Mouse (Mus musculus): Measurements from ENCODE around the gene Fsip2. TPM values are rescaled to one million over a fixed set of nuclear protein-coding genes. Genes with fewer than 3 reads are reported as not detected.

Fsip2 gene
- total RNA-seq (2014; rRNA removed; ENCODE audit: low replicate concordance) (not detected in 2 replicates), polyA plus RNA-seq (2015; fragmentation: Nextera tagmentation; extraction: Ambion mirVana) (not detected in 2 replicates)

DNA sequence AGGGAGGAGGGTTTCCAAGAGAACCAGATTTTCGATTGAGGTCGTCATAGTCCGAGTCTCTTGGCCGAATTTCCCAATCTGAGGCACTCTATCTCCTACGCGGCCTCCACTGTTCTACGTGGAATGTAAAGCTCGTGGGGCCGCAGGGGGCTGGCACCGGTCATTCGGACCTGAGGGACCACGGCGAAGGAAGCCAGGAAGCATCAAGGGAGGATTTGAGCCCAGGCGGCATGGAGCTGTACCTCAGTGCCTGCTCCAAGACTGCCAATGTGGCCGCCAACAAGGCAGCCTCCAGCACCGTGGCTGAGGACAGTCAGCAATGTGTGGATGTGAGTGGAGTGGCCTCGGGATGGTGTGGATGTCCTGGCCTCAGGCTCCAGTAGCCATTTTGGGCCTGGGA, at the start of gene Fsip2:
Gene Fsip2, plus strand, starts transcription at position 163 of the 400 bp plus-strand sequence.
- Histone ChIP-seq H3K36me3 (replicated peaks; ENCODE audit: control insufficient read depth, insufficient read depth, low read length) (no peaks in the 10 kb centered on the region), H3K9me3 (replicated peaks; ENCODE audit: control insufficient read depth, low read length) (no peaks in the 10 kb centered on the region), H3K4me3 (ENCODE audit: low read depth, low read length) (no peak within 1 kb of the TSS), H3K27me3 (ENCODE audit: control insufficient read depth, insufficient read depth, low read length) (no peaks in the 10 kb centered on the region), H3K9ac (replicated peaks; ENCODE audit: low read depth, low read length) (no peak within 1 kb of the TSS), H3K27ac (ENCODE audit: low read depth) (no peak within 1 kb of the TSS), H3K4me2 (ENCODE audit: low read depth, low read length) (no peak within 1 kb of the TSS), H3K4me1 (ENCODE audit: control insufficient read depth, insufficient read depth) (no peaks in the 10 kb centered on the region)
- 91% methylated on average over 17 of the region's 17 CpGs for WGBS
- TF ChIP-seq CTCF (IDR thresholded peaks at IDR 0.05; ENCODE audit: low read depth), result no peak
- TF ChIP-seq EP300 (IDR thresholded peaks at IDR 0.05; ENCODE audit: low read depth), result no peak
- no peak for DNase-seq (ENCODE audit: low spot score)
- ATAC-seq (ENCODE audit: insufficient read depth, low read depth), result no peak

DNA sequence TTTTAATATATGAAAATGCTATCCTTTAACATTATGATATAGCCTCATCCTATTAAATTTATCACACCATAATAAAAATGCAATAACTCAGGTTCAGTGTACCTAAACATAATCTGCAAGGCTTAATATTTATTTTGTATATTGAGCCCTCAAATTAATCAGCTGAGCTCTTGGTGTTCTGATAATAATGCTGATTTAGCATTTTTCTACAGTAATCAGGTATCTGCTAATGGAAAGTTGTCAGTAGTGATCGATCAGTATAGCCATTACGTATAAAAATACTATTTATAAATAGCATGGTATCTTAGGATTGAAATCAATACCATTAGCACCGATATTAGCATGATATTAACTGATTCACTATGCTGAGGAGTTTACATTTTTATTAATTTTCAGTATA, 20.0 kb downstream of the Fsip2 start:
- Histone ChIP-seq H3K9me3 (replicated peaks; ENCODE audit: control insufficient read depth, low read length) (no peaks in the 10 kb centered on the region), H3K36me3 (replicated peaks; ENCODE audit: control insufficient read depth, insufficient read depth, low read length) (no peaks in the 10 kb centered on the region), H3K4me2 (ENCODE audit: low read depth, low read length) (no peak overlapping the region), H3K9ac (replicated peaks; ENCODE audit: low read depth, low read length) (no peak overlapping the region), H3K4me3 (ENCODE audit: low read depth, low read length) (no peak overlapping the region), H3K4me1 (ENCODE audit: control insufficient read depth, insufficient read depth) (no peaks in the 10 kb centered on the region), H3K27me3 (ENCODE audit: control insufficient read depth, insufficient read depth, low read length) (no peaks in the 10 kb centered on the region), H3K27ac (ENCODE audit: low read depth) (no peak overlapping the region)
- no peak for TF ChIP-seq EP300 (IDR thresholded peaks at IDR 0.05; ENCODE audit: low read depth)
- TF ChIP-seq CTCF (IDR thresholded peaks at IDR 0.05; ENCODE audit: low read depth), result no peak
- 71% methylated on average over 3 of the region's 3 CpGs for WGBS
- ATAC-seq (ENCODE audit: insufficient read depth, low read depth), result no peak
- no peak for DNase-seq (ENCODE audit: low spot score)

DNA sequence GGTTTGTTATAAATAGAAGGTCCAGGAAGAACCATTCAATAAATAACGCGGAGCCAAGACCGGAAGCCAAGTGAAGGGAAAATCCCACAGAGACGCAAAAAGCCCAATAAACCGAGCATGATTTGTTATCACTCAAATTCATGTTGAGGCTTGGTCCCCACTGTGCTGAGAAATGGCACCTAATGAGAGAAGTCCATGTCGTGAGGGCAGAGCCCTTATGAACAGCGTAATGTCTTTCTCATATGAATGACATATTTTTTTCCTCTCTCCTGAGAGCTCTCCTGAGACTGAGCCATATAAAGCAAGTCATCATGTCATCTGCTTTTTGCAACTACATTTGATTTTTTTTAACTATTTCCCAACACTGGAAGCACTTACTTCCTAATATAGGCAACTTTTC, 82.4 kb downstream of the Fsip2 start:
- Histone ChIP-seq H3K4me2 (ENCODE audit: low read depth, low read length) (no peak overlapping the region), H3K36me3 (replicated peaks; ENCODE audit: control insufficient read depth, insufficient read depth, low read length) (no peaks in the 10 kb centered on the region), H3K9me3 (replicated peaks; ENCODE audit: control insufficient read depth, low read length) (no peaks in the 10 kb centered on the region), H3K4me3 (ENCODE audit: low read depth, low read length) (no peak overlapping the region), H3K27me3 (ENCODE audit: control insufficient read depth, insufficient read depth, low read length) (no peaks in the 10 kb centered on the region), H3K4me1 (ENCODE audit: control insufficient read depth, insufficient read depth) (no peaks in the 10 kb centered on the region), H3K27ac (ENCODE audit: low read depth) (no peak overlapping the region), H3K9ac (replicated peaks; ENCODE audit: low read depth, low read length) (no peak overlapping the region)
- 63% methylated on average over 7 of the region's 7 CpGs for WGBS
- TF ChIP-seq EP300 (IDR thresholded peaks at IDR 0.05; ENCODE audit: low read depth), result no peak
- TF ChIP-seq CTCF (IDR thresholded peaks at IDR 0.05; ENCODE audit: low read depth), result no peak
- no peak for ATAC-seq (ENCODE audit: insufficient read depth, low read depth)
- no peak for DNase-seq (ENCODE audit: low spot score)

DNA sequence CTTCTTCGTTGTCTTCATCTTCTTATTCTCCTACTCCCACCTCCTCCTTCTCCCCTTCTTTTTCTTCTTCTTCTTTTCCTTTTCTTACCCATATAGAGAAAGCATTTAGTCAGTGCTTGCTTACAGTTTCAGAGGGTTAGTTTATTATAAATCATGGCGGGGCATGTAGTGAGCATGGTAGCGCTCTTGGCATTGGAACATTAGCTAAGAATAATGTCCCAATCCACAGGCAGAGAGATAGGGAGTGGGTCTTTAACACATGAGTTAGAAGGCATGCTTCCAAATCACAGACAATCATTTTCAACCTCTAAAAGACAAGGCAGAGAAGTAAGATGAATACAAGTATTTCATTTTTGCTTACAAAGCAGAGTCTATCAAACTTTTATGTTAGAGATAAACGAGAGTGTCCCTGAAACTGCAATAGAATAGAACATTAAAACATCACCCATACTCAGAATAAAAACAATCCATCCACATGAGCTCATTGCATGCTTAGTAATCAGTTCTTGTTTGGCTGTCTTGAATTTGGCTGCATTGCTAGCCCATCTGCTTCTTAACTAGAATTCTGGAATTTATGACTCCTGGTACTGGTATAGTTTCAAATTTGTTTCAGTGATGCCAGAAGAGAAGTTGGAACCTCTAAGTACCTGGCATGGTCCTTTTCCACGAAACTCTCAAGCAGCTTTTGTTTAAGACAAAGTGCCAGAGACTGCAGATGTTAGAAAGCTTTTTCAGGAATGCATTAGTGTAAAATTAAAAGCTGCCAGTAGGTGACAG, 109.7 kb downstream of the Fsip2 start:
- 62% methylated on average over 5 of the region's 5 CpGs for WGBS
- H3K36me3 ChIP-seq (replicated peaks; ENCODE audit: control insufficient read depth, insufficient read depth, low read length), result no peaks in the 10 kb centered on the region
- TF ChIP-seq CTCF (IDR thresholded peaks at IDR 0.05; ENCODE audit: low read depth), result no peak
- TF ChIP-seq EP300 (IDR thresholded peaks at IDR 0.05; ENCODE audit: low read depth), result no peak
- H3K4me2 ChIP-seq (ENCODE audit: low read depth, low read length), result no peak overlapping the region
- no peaks in the 10 kb centered on the region for H3K4me1 ChIP-seq (ENCODE audit: control insufficient read depth, insufficient read depth)
- H3K27me3 ChIP-seq (ENCODE audit: control insufficient read depth, insufficient read depth, low read length), result no peaks in the 10 kb centered on the region
- no peak overlapping the region for H3K4me3 ChIP-seq (ENCODE audit: low read depth, low read length)
- H3K9ac ChIP-seq (replicated peaks; ENCODE audit: low read depth, low read length), result no peak overlapping the region
- DNase-seq (ENCODE audit: low spot score) (no peak), ATAC-seq (ENCODE audit: insufficient read depth, low read depth) (no peak)
- no peak overlapping the region for H3K27ac ChIP-seq (ENCODE audit: low read depth)
- H3K9me3 ChIP-seq (replicated peaks; ENCODE audit: control insufficient read depth, low read length), result no peaks in the 10 kb centered on the region
